Mouse (Mus musculus) limb, embryonic 12.5 days (tissue): ENCODE results near the gene Lrmda. TPM values are rescaled to one million over a fixed set of nuclear protein-coding genes. Genes with fewer than 3 reads are reported as not detected.

ENCODE experiments used
- ATAC-seq: fragments of 200-750 bp; cut with Nextera tagmentation; 2 replicates; pipeline ENCODE4 v1.8.0; 2017; ENCODE audit warnings: low read depth, moderate TSS enrichment; ENCODE audit not compliant: insufficient number of reproducible peaks, insufficient read depth, low FRiP score, low TSS enrichment
- H3K27ac ChIP-seq: fragments of 300-500 bp; sonication (generic); 2 replicates; pipeline ENCODE4 v1.5.1; 2016; ENCODE audit warnings: mild to moderate bottlenecking, moderate library complexity
- H3K27me3 ChIP-seq: fragments of 300-500 bp; sonication (generic); 2 replicates; pipeline ENCODE4 v1.6.1; 2016; ENCODE audit warnings: mild to moderate bottlenecking, moderate library complexity
- H3K36me3 ChIP-seq: fragments of 300-500 bp; sonication (generic); 2 replicates; pipeline ENCODE4 v1.6.1; 2016; ENCODE audit warnings: mild to moderate bottlenecking, moderate library complexity
- H3K4me1 ChIP-seq: fragments of 300-500 bp; sonication (generic); replicated peaks from 2 replicates; pipeline ENCODE4 v1.6.1; 2016
- H3K4me2 ChIP-seq: fragments of 300-500 bp; sonication (generic); 2 replicates; pipeline ENCODE4 v1.6.1; 2016; ENCODE audit warnings: mild to moderate bottlenecking, moderate library complexity
- H3K4me3 ChIP-seq: fragments of 300-500 bp; sonication (generic); replicated peaks from 2 replicates; pipeline ENCODE4 v1.5.1; 2016; ENCODE audit warnings: mild to moderate bottlenecking
- H3K9ac ChIP-seq: fragments of 300-500 bp; sonication (generic); replicated peaks from 2 replicates; pipeline ENCODE4 v1.6.1; 2016; ENCODE audit warnings: mild to moderate bottlenecking, moderate library complexity
- H3K9me3 ChIP-seq: fragments of 300-500 bp; sonication (generic); 2 replicates; pipeline ENCODE4 v1.6.1; 2016; ENCODE audit warnings: mild to moderate bottlenecking, moderate library complexity
- WGBS: fragments of 180-500 bp; shearing (Covaris S2); methylation state at CpG from one replicate; pipeline ENCODE4 v1.1.7; 2016; 5-methylcytosine and 5-hydroxymethylcytosine counted together
- polyA plus RNA-seq: library from polyadenylated mRNA; unstranded; fragments of >200 nt; fragmentation: Nextera tagmentation; extraction: Ambion mirVana; gene quantifications from 2 replicates; pipeline ENCODE4 v1.2.1, GENCODE M21; 2016

Gene Lrmda
- polyA plus RNA-seq, 1 experiment from 2014 or later, result 0.41 TPM

DNA sequence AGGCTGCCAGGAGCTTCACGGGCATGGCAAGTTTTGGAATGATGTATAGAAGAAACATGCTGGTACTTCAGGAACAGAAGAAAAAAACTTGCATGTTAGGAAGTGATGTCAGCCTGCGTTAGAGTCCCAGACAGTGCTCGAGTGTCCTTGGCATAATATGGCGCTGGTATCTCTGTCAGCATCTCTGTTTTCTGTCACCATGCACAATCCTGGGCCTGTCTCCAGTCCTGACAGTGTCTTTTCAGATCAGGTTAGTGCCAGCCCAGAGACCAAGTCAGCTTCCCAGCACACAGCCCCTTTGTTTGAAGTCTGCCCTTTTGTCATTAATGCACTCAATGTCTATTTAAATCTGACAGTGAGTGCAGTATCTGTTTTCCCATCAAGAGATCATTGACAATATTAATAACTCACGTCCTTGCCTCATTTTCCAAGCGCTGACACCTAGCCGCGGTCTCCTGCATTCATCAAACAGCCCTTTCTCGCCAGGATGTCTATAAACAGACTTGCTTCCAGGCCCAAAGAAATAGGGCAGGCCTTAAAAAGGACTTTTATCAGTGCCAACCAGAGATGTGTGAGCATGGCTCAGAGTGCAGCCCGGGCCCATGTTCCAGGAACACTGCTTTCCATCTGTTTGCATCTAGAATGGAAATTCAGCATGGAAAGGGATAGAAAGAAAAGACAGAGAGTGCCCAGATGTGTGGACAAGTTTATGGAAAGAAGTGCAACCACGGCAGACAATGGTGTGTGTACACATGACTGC lies 1033.5 kb downstream of the Lrmda start:
- Histone ChIP-seq H3K4me1 (peaks cover 18% of the 10 kb centered on the region), H3K4me2 (no peak overlapping the region), H3K9me3 (no peaks in the 10 kb centered on the region), H3K4me3 (no peak overlapping the region), H3K27me3 (0 out of 2 replicates have a peak, but pooled peaks cover 3% of the 10 kb centered on the region), H3K27ac (no peak overlapping the region), H3K9ac (no peak overlapping the region), H3K36me3 (no peaks in the 10 kb centered on the region)
- ATAC-seq, result no peak
- 66% methylated on average over 11 of the region's 11 CpGs for WGBS

DNA sequence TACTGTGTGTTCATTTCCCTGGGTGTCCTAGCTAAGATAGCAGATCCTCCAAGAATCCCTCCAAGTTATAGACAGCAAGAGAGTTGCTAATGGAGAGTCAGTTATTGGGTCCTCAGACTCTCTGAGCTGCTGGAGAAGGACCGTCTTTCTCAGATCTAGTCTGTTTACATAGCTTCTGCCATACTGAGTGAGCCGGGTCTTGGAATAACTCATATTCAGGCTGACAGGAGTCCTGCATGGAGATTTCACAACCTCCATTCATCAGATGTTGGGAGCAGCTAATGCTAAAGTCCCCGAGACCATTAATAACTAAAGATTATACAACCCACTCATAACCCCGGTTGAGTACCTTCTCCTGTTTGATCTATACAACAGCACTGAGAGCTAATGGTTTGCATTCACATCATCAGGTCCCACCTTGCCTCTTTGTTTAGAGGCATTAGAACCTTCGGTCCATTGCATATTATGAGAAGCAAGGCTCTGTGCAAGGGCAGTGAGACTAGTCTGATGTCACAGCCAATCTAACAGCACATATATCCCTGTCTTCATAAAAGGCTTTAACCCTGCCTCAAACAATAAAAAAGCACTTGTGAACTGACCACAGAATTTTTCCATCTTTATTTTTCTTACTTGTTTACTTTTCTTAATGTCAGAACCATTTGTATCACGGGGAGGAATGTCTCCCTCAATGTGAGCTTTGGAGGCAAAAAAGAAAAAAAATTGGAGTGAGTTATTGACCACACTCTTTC lies 1037.9 kb downstream of the Lrmda start:
- Histone ChIP-seq H3K4me2 (no peak overlapping the region), H3K27ac (no peak overlapping the region), H3K4me3 (no peak overlapping the region), H3K4me1 (peaks cover 14% of the 10 kb centered on the region), H3K36me3 (no peaks in the 10 kb centered on the region), H3K9ac (no peak overlapping the region), H3K27me3 (no peaks in the 10 kb centered on the region), H3K9me3 (no peaks in the 10 kb centered on the region)
- ATAC-seq, result no peak
- 73% methylated on average over 6 of the region's 6 CpGs for WGBS

DNA sequence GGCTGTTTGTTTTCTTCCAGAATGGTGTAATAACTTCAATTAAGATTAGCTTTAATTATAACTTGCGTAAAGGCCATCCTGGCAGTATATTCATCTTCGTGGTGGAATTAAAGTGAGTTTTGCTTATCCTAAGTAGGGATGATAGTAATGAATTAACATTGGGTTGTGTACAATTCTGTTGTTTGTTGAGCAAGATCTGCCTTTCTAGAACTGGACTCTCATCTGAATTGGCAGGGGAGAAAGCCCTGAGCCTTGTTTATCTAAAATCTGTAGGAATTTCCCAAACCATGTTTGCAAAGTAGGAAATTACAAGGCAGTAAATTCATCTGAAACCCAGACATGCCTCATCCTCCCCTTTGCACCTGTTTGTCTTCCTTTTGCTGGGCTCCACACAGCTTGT lies 1038.5 kb downstream of the Lrmda start:
- 90% methylated on average over 2 of the region's 2 CpGs for WGBS
- Histone ChIP-seq H3K27ac (no peak overlapping the region), H3K27me3 (no peaks in the 10 kb centered on the region), H3K4me2 (no peak overlapping the region), H3K36me3 (no peaks in the 10 kb centered on the region), H3K4me3 (no peak overlapping the region), H3K9ac (no peak overlapping the region), H3K9me3 (no peaks in the 10 kb centered on the region), H3K4me1 (peaks cover 14% of the 10 kb centered on the region)
- ATAC-seq, result no peak

DNA sequence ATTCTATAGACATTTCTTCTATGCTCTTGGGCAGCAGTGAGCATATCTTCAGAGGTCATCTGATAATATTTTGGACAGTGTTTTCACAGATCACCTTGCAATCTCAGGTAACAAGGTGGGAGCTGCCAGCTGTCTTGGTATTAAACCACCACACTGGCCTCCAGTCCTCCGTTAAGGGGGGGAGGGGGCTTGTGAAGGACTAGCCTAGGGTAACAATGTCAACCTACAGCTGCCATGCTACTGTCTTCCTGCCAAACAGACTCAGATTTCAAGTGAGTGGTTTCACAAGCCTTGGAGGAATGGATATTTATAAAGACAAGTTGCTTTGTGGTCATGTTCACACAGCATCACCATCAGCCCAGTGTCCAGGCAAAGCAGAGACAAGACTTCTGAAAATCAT lies 1059.2 kb downstream of the Lrmda start:
- H3K36me3 ChIP-seq, result no peaks in the 10 kb centered on the region
- ATAC-seq, result no peak

DNA sequence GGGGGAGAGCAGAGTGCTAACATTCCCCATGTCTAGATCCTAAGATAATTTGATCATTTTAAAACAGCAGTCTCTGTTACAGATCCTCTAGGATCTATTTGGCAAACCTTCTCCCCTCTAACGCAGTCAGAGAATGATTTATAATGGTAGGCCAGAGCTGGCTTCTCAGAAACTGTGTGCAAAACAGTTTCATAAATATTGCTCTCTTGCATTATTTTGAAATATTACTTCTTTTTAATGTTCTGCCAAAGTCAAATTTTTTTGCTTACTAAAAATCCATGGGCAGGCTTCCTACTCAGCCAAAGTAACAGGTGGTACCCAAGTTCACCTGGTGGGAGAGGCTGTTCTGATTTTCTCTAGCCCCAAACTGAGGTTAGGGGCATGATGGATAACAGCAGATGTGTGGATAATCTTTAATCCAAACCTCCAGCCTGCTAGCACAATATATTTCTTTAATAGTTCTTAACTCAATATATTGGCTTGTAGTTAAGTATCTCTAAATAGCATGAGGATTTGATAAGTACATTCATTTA lies 1064.8 kb downstream of the Lrmda start:
- H3K36me3 ChIP-seq, result no peaks in the 10 kb centered on the region
- H3K9ac ChIP-seq, result no peak overlapping the region
- no peak overlapping the region for H3K4me2 ChIP-seq
- no peaks in the 10 kb centered on the region for H3K27me3 ChIP-seq
- ATAC-seq, result no peak
- no peak overlapping the region for H3K4me3 ChIP-seq
- H3K27ac ChIP-seq, result no peak overlapping the region
- no peaks in the 10 kb centered on the region for H3K4me1 ChIP-seq
- H3K9me3 ChIP-seq, result no peaks in the 10 kb centered on the region
- WGBS, result 74% methylated on average over 1 of the region's 1 CpGs

More for the DNA sequence above, 1059.2 kb downstream of the Lrmda start:
- 71% methylated on average over 1 of the region's 1 CpGs for WGBS
- no peaks in the 10 kb centered on the region for H3K9me3 ChIP-seq
- H3K4me1 ChIP-seq, result no peaks in the 10 kb centered on the region
- no peaks in the 10 kb centered on the region for H3K27me3 ChIP-seq
- H3K27ac ChIP-seq, result no peak overlapping the region
- H3K4me2 ChIP-seq, result no peak overlapping the region
- H3K9ac ChIP-seq, result no peak overlapping the region
- H3K4me3 ChIP-seq, result no peak overlapping the region

DNA sequence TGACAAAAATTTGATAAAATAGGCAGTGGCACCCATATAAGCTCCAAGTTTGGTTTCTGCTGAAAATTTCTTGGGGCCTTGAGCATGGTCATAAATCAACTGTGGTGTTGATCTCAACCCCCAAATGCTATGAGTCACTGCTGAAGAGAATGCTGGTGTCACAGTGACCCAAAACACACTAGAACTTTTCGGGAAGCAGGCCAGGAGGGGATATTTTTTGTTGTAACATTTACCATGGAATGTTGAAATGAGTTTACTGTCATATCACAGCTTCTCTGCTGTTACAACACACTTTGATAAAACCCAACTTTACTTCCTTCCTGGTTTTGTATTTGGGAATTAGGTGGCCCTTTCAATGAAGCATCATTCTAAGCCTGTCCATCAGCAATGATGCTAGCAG lies 1065.3 kb downstream of the Lrmda start:
- Histone ChIP-seq H3K27me3 (no peaks in the 10 kb centered on the region), H3K4me3 (no peak overlapping the region), H3K36me3 (no peaks in the 10 kb centered on the region)

DNA sequence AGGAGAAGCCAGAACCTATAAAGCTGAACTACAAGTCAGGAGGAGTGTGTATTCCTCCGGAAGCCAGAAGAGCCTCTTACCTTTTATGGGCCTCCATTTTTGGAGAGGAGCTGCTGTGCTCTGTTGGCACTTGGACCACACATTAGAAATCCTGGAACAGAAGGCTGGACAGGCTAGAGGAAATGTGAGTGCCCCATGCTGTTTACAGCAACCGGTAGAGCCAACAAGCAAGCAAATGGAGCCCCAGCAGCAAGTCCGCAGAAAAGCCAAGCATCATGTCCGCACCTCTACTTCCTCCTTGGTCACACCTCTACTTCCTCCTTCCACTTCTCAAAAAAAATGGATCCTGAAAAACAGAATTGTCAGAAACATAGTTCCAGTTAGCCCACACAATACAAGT lies 1073.8 kb downstream of the Lrmda start:
- Histone ChIP-seq H3K4me3 (no peak overlapping the region), H3K4me1 (peaks cover 5% of the 10 kb centered on the region; the same call in 1 of the 2 replicates), H3K36me3 (no peaks in the 10 kb centered on the region), H3K27ac (no peak overlapping the region), H3K27me3 (no peaks in the 10 kb centered on the region), H3K9ac (no peak overlapping the region), H3K9me3 (no peaks in the 10 kb centered on the region), H3K4me2 (no peak overlapping the region)
- 79% methylated on average over 4 of the region's 4 CpGs for WGBS
- no peak for ATAC-seq

More for the DNA sequence above, 1065.3 kb downstream of the Lrmda start:
- H3K27ac ChIP-seq, result no peak overlapping the region
- ATAC-seq, result no peak
- no peak overlapping the region for H3K4me2 ChIP-seq
- no peaks in the 10 kb centered on the region for H3K9me3 ChIP-seq
- no peaks in the 10 kb centered on the region for H3K4me1 ChIP-seq
- 67% methylated on average over 1 of the region's 1 CpGs for WGBS
- no peak overlapping the region for H3K9ac ChIP-seq

DNA sequence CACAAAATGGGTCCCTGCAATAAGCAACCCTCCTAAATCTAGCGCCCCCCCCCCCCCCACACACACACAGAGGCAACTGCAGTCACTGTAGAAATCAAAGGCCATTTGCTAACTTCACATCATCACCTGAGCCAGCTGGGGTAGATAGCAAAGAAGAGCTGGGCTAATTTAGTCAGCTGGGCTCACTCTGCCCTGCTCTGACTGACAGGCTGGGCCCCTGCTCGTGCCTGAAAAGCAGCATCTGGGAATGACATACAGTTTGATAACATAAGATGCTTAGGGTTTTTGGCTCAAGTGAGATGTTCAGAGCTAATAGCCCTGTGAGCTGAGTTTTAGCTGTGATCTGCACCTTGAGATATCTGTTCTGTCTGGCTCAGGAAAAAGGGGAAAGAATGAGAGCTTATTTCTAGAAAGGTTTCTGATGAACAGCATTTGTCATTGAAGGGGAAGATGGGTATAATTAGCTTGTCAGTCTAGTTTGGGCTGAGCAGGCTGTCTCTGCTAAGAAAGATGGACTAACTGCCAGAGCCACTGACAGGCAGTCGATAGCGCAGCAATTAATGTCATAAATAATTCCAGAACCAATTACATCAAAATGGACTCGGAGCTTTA lies 1075.1 kb downstream of the Lrmda start:
- ATAC-seq, result no peak
- Histone ChIP-seq H3K4me3 (no peak overlapping the region), H3K36me3 (no peaks in the 10 kb centered on the region), H3K27me3 (no peaks in the 10 kb centered on the region), H3K4me2 (no peak overlapping the region), H3K4me1 (peaks cover 5% of the 10 kb centered on the region; the same call in 1 of the 2 replicates), H3K9me3 (no peaks in the 10 kb centered on the region), H3K9ac (no peak overlapping the region), H3K27ac (no peak overlapping the region)
- 47% methylated on average over 5 of the region's 5 CpGs for WGBS

DNA sequence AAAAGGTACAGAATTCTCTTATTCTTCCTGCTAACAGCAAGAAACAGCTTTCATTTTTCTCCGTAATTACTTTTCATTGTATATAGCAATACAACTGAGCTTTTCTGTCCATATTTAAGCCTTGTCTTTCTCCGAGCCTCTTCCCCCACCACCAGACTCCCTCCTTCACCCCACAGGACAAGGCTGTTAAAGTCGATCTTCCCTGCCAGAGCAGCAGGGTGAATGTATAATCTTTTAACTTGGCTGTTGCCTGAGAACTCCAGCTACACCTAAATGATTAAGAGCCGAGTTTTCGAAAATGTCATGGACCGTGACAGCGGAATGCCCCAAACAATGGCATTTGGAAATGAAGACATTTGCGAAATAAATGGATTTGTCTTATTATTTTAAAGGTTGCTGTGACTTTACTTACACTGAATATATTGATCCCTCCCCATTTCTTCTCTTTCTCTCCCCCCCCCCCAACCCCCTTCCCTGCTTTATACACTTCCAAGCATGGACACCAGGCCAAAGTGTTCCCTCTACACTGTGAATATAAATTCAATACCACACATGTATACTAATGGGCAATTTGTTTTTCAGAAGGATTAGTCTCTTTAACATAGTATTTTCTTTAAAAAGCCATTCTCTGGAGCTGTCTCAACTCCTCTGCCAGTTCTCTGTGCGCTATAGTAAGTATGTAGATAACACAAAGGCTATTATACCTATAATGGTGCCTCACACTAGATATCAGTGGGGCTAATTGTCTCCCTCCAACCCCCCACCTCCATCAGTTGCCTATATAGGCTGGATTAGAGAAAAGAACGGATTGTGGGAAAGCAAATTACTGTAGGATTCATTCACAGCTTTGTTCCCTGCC lies 1075.9 kb downstream of the Lrmda start:
- H3K36me3 ChIP-seq, result no peaks in the 10 kb centered on the region
- no peak for ATAC-seq
- no peak overlapping the region for H3K27ac ChIP-seq
- no peak overlapping the region for H3K4me3 ChIP-seq
- H3K9me3 ChIP-seq, result no peaks in the 10 kb centered on the region
- peaks cover 5% of the 10 kb centered on the region; the same call in 1 of the 2 replicates for H3K4me1 ChIP-seq
- no peaks in the 10 kb centered on the region for H3K27me3 ChIP-seq
- WGBS, result 67% methylated on average over 10 of the region's 10 CpGs
- H3K9ac ChIP-seq, result no peak overlapping the region
- no peak overlapping the region for H3K4me2 ChIP-seq

DNA sequence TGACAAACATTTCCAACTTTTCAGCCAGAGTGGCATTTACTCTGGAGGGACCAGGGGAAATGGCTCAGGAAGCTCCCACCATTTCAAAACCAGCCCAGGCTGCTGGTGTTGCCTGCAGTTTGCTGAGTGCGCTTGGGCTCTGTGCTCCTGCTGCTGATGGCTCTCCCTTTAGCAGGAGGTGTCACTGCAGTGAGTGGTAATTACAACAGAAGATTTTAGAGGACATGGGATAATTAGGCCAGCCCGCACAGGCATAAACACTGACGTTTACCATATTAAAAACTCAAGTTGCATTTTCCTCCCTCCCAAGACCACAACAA lies 1076.5 kb downstream of the Lrmda start:
- 39% methylated on average over 3 of the region's 3 CpGs for WGBS
- no peaks in the 10 kb centered on the region for H3K36me3 ChIP-seq
- H3K4me1 ChIP-seq, result peaks cover 5% of the 10 kb centered on the region; the same call in 1 of the 2 replicates
- no peak overlapping the region for H3K4me2 ChIP-seq
- no peak overlapping the region for H3K4me3 ChIP-seq
- H3K9ac ChIP-seq, result no peak overlapping the region
- ATAC-seq, result no peak
- no peaks in the 10 kb centered on the region for H3K27me3 ChIP-seq
- H3K9me3 ChIP-seq, result no peaks in the 10 kb centered on the region
- H3K27ac ChIP-seq, result no peak overlapping the region
